Mouse (Mus musculus) lung, postnatal 4 days (tissue): ENCODE measurements at regions not wholly inside any gene's neighbourhood (a gene's known extent, or its start where the extent isn't known, plus 50 kb on each side); places are given as distances from the start of the nearest gene placed in this dataset.

ENCODE experiments used
- DNase-seq, 2 experiments: peaks; one replicate each; pipeline ENCODE4 v3.0.0; 2021

- DNase-seq: no peak
These were observed 233.0 kb downstream of the Phf14 start for GRCm38 (mm10) chr6:12140596-12140995.

- DNase-seq: no peak
These were observed 237.6 kb downstream of the Phf14 start for GRCm38 (mm10) chr6:12145216-12145615.

GRCm38 (mm10) chr6:12150613-12151333 is 243.2 kb downstream of the Phf14 start:
- no peak for DNase-seq

- no peak for DNase-seq
These were observed 256.4 kb downstream of the Phf14 start for GRCm38 (mm10) chr6:12163971-12164370.

GRCm38 (mm10) chr6:12168533-12168932 is 260.9 kb downstream of the Phf14 start:
- DNase-seq: no peak

DNA sequence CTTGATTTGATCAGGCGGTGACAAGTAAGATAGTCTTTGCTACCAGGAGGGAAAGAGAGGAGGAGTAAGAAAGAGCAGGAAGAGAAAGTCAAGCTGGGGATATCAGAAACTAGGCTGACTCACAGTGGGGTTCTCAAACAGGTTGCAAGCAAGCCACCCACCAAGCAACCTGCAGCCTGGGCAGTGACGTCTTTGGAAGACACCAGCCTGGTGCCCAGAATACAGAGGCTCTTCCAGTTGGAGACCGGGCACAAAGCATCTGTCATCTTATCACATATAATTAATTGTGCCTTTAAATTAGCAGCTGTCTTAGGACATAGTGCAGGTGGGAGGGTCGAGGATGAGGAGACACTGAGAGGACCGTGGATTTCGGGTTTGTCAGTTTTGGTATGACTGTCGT is 261.8 kb downstream of the Phf14 start:
- no peak for DNase-seq

- DNase-seq: no peak
These were observed 263.1 kb downstream of the Phf14 start for GRCm38 (mm10) chr6:12170722-12171121.

DNA sequence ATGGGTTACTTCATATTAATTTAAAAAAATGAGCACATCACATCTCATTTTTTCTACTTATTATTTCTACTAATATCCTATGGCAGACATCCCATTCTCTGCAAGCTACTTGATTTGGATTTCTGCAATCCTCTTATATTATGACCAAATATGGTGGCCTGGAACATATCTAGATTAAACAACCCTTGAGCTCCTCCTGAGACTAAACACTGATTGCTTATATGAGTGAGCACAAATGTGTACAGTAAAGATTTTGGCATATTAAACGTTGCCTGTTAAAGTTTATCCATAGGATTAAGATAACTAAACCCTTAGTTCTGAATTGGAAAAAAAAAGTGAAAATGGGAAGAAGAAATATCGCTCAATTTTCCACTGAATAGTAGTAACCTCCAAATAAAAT is 263.6 kb downstream of the Phf14 start:
- DNase-seq: no peak

DNA sequence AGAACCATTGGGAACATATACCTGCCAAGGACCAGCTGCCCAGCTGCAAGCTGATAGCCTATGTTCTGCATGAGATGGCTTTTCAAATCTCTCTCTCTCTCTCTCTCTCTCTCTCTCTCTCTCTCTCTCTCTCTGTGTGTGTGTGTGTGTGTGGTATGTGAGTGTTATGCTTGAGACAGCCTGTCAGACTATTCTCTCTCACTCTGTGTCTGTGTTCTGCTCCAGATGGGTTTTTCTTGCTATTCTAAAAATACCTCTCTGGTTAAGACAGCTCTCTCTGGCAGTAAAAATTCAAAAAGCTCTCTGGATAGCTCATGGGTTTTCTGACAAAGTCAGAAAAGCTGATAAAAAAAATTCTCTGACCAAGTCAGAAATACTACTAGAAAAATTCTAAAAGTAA is 270.4 kb downstream of the Phf14 start:
- no peak for DNase-seq

DNA sequence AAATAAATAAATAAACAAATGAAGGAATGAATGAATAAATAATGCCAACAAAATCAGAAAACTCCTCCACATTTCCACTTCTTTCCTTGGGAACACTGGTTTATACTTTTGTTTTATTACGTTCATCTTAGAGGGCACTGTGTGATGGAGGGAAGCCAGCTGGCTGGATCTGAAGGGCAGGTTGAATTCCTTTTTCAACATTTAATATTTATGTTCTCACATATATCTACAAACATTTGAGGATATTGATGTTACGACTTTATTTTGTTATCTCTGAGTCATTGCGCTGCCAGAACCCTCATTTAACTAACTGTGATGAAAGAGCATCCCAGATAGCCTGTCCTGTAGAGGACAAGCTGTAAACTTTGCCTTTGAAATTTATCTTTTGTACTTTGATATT is 273.3 kb downstream of the Phf14 start:
- DNase-seq: no peak

DNA sequence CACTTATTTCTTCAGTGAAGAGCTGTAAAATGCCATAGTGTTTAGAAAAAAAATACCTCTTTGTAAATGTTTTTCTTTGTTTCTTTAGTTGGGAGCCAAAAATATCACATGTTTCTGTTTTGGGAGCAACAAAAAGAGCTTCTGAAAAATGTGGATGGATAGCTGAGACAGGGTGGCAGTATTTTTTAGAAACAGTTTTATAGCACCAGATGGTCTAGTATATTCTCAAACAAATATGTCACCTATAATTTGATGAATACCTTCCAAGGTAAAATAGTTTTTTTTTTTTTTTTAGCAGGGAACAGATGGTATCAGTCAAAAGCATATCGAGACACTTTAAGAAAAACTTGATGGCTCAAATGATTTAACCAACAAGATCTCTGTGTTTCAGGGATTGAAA is 302.6 kb downstream of the Phf14 start:
- no peak for DNase-seq

- DNase-seq: no peak
These were observed 307.0 kb downstream of the Phf14 start for GRCm38 (mm10) chr6:12214526-12215177.

DNA sequence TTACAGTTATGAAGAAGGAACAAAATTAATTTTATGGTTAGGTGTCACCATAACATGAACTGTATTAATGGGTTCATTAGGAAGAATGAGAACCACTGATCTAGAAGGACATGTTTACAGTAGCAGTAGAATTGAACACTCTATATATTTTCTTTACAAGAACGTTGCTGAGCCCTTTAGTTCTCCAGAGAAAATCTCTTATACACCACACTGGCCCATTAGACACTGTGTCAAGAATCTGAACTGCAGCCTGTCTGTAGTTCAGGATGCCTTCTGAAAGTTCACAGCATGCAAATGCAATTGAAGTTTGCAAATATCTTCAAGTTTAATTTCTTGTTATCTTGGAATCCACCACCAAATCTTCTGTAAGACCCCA is 307.6 kb downstream of the Phf14 start:
- no peak for DNase-seq

DNA sequence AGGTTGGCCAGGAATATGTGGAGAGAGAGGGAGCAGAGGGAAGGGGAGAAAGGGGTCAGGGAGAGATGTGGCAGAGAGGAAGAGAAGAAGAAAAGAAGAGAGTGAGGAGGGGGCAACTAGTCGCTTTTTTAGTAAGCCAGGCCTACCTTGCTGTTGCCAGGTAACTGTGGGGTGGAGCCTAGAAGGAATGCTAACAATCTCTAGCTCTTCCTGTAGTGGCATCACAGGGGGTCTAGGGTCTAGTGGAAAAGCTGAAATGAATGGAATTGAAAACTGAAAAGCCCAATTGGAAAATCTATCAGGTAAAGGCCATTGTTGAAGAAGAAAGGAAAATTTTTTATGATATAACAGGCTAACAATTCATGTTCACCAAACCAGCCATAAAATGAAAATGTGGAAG is 336.5 kb downstream of the Phf14 start:
- no peak for DNase-seq

DNA sequence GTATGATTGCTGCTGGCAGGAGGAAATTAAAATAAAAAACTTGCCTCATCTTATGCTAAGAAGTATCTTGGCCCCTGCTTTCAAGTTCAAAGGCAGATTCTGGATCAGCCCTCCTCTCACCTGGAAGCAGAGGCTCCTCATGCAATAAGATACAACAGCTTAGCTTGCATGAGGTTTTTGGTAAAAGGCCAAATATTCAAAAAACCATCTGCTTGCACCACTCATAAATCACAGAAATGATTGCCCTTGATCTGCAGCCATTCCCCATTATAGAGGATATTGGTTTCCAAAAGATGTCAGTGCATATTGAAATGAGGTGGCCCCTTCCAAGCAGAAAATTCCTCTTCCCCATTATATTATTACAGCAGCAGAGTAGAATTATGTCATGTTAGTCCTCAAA is 340.4 kb downstream of the Phf14 start:
- DNase-seq: no peak

DNA sequence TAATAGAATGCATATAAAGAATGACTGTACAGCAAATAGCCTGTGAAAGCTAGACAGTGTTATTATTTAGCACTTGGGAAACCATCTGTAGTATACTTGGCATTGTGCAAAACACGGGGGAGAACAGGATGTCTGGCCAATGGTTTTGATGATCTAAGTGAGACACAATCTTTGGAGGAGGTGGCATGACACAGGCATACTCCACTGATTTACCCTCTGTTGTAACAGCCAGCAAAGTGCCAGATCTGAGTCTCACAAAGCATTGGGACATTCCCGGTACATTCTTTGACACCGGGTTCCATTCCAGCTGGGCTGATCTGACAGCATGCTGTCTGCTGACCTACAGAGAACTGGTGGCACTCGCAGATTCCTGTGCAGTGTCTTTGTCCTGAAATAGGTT is 341.0 kb downstream of the Phf14 start:
- DNase-seq: peak in 1 of 2 experiments; percentile 21

DNA sequence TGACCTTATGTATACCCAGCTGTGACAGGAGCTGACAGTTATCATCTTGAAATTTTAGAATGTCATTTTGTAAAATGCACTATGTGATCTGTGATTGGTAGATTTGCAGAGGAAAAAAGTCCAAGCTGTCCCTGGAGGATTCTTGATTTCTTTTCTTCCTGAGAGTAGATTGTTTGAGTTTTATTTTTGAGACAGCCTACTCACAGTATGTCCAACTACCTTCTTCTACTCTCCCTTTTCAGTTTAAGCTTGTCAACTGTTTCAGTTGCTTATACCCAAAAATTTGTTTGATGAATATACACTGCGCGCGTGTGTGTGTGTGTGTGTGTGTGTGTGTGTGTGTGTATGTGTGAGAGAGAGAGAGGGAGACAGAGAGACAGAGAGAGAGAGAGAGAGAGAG is 346.9 kb downstream of the Phf14 start:
- DNase-seq: no peak

GRCm38 (mm10) chr6:12255434-12255833 is 347.8 kb downstream of the Phf14 start:
- DNase-seq: no peak

GRCm38 (mm10) chr6:12258273-12258672 is 350.7 kb downstream of the Phf14 start:
- no peak for DNase-seq

- DNase-seq: no peak
These were observed 351.4 kb downstream of the Phf14 start for GRCm38 (mm10) chr6:12258940-12259481.

DNA sequence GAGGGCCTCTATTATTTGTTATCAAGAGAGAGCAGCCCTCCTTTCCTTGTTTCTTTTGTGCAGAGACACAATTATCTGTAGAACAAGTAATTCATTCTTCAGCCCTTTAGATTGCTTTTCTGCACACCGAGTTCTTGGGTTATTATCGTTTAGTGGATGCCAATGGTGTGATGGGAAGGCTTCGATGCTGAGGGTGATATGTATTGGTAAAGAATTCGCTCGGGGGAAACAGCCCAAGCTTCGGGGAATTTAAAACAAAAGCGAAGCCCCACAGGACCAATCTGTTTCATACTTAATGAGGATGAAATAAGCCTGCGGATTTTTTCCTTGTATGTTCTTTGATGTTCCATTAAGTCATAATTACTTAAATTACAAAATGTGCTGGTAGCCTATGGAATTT is 352.0 kb downstream of the Phf14 start:
- DNase-seq: no peak

GRCm38 (mm10) chr6:12260325-12261076 is 352.9 kb downstream of the Phf14 start:
- DNase-seq: peak in 1 of 2 experiments; percentile 41
